Mouse (Mus musculus) thymus, postnatal 36 days (tissue): ENCODE data around the gene Arap1.
A peak's percentile ranks its signal among the peaks of the same experiment; 100 is the strongest.

ENCODE experiments used
- DNase-seq, 2 experiments: peaks; one replicate each; pipeline ENCODE4 v3.0.0; 2022; ENCODE audit warnings: mixed read lengths in 2 of 2

Arap1 gene

DNA sequence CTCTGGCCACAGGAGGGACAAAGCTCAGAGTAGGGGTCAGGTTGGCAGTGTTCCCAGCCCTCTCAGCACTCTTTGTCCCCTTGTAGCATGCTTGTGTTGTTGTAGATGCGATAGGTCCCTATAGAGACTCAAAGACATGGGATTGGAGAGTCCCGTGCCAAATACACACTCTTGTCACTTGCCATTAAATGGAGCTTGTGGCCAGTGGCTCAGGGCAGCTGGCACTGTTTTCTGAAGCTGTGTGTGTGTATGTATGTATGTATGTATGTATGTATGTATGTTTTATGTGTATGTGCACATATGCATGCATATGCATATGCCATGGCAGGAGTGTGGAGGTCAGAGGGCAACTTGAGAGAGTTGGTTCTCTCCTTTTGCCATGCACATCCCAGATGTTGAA lies 20.1 kb upstream of the Arap1 start:
- DNase-seq, result no peak

DNA sequence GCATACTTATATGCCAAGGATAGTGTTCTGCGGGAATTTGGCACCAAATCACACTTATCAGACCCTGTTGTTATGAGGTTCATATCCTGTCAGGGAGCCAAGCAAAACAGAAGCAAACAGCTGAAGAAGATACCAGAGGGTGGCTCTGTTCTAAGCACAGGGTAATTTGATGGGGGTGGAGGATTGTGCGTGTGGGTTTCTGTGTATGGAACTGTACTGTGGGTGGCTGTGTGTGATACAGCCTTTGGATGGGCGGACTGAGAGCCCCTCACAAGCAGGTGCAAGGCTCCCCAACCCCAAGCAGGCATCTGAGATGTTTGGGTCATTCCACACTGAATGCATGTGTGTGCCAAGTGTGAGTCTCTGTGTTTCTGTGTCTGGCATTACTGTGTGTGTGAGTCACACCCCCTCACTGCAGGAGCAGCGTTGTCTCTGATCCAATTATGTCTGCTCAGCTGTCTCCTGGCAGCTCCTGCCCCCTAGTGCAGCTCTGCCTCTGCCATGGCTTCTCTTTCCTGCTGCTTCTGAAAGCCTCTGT lies 19.2 kb upstream of the Arap1 start:
- no peak for DNase-seq

DNA sequence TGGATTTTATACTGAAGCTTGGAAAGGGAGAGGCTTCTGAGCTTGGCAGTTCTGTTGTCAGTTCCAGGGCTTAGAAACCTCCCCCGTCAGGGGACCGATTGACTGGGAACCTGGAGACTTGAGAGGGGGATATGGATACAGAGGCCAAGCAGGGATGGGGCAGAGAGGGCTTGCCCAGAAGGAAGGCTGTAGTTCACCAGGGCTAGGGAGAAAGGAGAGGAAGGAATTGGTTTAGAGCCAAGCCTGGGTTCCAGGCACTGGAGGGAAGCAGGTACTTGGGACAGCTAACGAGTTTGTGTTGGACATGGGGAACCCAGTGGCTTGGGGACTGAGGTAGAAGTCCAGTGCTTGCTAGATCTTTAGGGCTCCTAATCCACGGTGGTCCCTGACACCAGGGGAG lies 18.3 kb upstream of the Arap1 start:
- no peak for DNase-seq

DNA sequence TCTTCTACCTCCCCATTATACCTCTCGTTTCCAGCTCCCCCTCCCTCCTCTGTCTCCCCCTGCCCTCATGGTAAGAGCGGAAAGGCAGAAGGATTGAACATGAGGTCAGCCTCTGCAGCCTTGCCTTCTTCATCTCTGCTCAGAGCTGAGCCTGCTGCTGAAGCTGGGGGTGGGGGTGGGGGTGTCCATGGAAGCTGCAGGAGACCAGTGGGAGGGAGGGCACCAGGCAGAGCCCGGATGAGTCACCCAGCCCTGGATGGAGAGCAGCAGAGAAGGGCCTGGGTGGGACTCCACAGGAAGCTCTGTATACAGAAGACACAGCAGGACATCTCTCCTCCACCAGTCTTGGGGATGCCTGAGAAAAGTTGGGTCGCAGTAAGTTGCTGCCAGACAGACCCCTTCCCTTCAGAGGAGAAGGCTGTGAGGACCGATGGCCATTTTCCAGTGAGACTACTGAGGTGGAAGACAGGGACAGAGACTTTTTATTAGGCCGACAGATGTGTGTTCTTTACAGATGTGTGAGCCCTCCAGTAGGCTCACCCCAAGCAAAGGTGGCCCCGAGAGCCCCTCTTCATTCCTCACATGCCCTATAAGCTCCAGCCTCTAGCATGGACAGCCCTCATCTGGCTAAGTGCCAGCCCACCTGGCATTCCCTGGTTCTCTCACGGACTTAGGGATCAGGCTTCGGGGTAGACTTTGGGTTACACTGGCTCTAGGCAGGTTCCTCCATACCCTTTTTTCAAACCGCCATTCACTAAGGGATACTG lies 17.6 kb upstream of the Arap1 start:
- no peak for DNase-seq

DNA sequence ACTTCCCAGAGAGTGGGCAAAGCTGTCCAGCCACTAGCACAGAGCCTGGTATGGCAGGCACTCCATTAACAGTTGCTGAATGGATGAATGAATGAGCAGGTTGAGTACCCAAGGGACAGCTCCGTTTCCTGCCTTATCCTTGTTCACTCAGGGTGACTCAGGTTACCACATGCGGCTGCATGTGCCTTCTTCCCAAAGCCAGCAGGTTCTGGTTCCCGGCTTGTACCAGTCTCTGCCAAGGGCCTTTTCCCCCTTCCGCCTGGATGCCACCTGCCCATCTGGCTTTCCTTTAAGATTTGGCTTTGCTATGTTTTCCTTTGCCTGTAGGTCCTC lies 17.1 kb upstream of the Arap1 start:
- DNase-seq, result no peak

DNA sequence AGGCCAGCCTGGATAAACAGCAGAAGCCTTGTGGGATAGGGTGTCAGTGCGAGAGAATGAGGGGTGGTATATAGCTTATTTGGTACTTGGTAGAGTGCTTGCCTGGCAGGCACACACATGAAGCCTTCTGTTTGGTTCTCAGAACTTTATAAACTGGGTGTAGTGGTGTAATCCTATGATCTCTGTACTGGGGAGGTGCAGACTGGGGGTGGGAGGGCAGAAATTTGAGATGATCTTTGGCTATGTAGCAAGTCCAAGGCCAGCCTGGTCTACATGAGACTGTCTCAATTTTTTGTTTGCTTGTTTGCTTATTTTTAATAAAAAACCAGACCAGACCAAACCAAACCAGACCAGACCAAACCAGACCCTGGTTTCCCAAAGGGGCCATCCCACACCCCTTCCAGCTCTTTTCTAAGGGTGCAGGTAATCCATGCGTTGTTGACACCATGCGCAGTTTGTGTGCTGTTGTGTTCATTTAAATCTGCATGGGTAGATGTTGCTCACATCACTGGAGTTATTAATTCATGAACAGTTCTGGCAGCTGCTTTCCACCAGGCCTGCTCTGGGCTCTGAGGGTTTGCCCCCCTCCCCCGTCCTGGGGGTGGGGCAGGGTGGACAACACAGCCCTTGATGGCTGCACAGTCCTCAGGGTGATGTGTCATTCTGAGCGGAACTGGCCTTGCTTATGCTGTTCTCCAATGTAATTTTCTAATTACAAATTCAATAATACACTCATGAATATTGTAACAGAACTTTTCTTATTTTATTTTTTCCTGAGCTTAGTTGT lies 15.6 kb upstream of the Arap1 start:
- no peak for DNase-seq

DNA sequence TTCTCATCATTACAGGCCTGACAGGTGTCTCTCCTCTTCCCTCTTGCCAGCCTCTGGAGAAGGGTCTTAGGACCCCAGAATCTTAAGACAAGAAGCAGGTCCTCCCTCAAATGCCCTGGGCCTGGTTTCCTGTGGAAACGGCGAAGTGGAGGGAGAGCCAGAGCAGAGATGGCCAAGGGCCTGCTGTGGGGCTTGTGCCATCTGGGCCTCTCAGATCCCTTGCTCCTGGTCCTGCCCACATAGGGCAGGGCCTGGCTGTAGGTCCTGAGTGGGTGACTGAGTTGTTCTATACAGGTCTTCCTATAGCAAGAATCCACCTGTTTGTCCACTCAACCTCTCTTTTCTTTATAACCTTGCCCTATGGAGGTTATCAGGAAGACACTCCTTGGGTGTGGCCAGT lies 12.6 kb upstream of the Arap1 start:
- no peak for DNase-seq

DNA sequence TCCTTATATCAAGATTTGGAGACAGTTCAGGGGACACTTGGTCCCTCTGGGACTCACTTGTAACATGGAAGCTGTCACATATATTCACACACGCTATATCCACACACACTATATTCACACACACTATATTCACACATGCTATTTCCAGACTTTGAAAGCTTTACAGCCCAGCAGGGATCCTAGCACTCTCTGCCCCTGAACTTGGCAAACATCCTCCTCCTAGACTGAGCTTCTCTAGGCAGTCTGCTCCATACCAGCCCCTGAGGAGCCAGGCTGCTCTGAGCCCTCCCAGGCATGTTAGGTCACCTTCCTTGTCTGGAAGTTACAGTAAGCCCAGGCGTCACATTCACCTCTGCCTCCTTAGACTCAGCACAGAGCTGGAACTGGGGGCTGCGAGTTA lies 11.2 kb upstream of the Arap1 start:
- DNase-seq, result no peak

DNA sequence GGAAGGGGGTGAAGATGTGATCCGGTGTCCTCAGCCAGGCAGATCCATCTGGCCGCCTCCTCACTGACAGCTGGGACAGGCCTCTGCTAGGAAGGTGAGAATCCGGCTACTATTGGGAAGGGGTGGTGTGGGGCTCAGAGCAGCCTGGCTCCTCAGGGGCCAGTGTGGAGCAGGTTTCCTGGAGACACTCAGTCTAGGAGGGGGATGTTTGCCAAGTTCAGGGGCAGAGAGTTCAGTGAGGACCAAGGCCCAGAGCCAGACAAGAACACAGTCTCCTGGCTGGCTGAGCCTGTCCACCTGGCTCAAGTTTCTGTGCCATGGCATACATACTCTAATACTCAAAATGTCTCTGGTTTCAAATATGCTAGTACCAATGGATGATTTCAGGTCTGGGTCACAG lies 10.5 kb upstream of the Arap1 start:
- DNase-seq, result no peak

DNA sequence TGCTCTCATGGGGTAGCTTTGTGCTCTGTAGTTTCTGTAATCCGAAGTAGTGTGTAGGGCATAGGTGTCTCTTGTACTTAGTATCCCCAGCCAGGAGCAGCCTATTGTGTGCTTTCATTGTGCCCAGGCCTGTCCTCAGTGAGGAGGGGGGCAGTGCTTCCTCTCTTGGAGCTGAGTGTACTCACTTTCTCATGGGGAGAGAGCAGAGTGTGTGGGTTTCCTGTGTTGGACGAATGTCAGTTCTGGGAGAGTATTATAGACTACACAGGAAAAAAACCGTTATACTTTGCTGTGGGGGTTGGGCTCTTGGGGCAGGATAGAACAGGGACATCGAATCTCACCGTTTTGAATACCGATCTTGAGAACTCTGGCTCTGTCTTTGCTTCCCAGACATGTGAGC lies 6.5 kb upstream of the Arap1 start:
- peak; percentile 43 to 59 for DNase-seq

DNA sequence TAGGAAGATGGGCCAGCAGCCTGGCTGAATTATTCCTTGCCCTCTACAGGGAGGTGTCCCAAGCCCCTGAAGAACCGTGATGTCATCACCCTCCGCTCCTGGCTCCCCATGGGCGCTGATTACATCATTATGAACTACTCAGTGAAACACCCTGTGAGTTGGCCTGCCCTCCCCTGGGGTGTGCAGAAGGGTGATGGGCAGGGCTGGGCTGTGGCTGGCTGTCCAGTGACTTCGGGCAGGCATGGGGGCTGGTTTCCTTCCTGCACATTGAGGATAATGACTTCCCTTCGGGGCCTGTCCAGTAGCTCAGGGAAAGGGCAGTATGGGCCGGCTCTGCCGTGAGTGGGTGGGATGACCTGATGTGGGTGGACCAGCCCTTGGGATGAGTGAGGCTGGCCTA lies 4.7 kb upstream of the Arap1 start:
- no peak for DNase-seq

DNA sequence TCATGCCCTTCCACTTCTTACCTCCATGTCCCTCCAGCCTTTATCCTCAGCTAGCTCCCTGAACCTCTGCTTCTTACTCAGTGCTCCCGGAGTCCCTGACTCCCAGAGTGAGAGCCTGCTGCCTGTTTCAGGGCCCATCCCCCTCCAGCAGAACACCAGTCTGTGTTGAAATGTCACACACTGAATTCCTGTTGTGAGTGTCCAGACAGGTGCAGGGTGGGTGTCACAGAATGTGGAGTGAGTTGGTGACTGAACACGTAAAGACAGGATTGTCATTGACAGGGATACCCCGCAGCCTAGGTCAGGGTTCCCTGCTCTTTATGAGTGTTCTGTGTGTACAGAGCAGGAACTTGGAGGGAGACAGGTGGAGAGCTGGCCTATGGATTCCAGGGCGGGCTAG lies 3.0 kb upstream of the Arap1 start:
- no peak for DNase-seq

DNA sequence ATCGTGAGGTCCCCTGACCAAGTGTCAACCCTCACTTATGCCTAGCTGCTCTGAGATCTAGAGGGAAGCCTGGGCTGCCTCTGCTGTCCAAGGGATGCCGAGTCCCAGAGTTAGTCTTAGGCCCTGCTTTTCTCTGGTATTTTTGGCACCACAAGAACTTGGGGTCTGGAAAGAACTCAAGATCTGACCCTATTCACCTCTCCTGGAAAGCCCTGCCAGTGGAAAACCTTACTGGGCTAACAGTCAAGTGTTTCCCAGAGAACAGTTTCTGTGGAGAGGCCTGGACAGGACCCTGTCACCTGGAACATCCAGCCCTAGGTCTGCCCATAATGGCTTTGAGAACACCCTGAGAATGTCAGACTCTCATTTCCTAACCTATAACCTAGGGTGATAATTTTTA lies 876 bp upstream of the Arap1 start:
- no peak for DNase-seq

DNA sequence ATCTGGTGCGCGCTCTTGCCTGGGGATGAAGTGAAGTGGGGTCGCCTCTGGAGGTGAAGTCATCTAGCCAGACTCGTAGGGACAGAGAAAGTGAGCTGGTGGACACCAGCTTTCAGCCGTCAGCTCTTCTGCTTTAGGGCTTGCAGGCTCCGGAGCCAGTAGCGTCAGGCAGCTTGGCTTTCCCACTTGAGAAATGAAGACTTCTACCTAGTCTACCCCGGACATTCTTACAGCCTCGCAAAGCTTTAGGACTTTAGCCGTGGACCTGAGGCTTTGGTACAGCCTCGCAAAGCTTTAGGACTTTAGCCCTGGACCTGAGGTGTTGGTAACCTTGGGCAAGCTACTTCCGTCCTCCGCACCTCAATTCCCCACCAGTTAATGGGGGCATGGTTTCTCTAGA lies 445 bp downstream of the Arap1 start:
- DNase-seq, result no peak

DNA sequence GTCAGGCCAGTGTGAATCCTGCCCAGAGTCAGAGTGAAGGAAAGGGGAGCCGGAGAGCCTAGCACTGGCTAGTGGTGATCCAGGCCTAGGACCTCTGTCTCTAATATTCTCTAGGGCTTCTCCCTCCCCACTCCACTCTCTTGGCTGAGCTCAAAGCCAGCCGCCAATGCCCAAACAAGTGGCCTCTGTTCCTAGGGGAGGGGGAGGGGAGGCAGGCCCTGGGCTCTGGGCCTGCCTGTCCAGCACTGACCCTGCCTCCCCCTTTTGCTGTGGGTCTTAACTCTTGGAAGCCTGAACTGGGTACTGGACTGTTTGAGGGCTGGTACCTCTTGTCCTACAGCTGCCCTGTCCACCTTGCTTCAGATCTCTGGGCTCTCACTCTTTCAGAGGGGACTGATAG lies 2.0 kb downstream of the Arap1 start:
- DNase-seq, result no peak

DNA sequence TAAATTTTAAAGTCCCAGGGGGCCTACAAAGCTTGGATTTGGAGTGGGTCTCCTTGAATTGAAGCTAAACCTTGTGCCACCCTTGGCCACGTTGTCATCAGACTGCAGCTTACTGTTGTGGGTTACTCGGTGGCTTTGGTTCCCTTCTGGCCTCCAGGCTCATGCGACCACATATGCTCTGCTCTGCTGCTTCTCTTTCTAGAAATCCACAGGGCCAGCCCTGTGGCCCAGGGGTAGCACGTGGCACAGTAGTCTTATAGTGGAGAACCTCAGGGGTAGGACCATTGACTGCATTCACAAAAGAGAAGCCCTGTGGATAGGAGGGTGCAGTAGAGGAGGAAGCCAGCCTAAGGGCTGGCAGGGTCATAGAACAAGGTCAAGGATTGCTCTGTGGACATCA lies 4.5 kb downstream of the Arap1 start:
- no peak for DNase-seq

DNA sequence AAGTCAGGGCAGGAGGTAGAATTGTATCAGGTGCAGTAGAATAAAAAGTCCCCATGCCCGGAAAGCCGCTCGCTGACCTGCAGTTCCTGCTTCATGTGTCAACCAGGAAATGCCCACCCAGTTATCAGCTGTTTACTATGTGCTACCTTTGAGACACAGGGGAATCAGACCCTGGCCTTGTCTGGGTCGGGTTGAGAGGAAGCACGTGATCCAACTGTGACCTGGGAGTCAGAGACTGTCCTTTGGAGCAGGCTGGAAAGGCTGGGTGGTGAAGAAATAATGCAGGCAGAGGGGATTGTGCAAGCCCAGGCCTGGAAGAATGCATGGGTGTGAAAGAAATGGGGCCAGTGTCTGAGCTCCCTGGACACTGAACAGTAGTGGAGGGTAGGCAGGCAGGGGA lies 6.6 kb downstream of the Arap1 start:
- DNase-seq, result no peak

DNA sequence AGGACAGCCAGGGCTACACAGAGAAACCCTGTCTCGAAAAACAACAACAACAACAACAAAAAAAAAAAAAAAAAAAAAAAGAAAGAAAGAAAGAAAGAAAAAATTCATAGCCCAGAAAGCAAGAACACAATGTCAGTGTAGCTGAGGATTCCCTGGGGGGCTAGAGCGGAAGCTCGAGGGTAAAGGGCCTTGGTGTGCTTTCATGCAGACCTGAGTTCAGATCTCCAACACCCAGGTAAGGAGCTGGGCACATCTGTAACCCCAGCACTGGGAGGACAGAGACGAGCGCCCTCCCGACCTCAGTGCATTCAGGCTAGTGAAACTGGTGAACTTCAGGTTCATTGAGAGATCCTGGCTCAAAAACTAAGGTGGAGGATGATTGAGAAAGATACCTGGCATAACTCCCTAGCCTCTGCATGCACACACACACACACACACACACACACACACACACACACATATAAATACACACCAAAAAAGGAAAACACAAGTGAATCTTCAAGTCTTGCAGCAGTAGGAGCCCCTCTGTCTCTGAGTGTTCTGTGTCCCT lies 7.8 kb downstream of the Arap1 start:
- no peak for DNase-seq

DNA sequence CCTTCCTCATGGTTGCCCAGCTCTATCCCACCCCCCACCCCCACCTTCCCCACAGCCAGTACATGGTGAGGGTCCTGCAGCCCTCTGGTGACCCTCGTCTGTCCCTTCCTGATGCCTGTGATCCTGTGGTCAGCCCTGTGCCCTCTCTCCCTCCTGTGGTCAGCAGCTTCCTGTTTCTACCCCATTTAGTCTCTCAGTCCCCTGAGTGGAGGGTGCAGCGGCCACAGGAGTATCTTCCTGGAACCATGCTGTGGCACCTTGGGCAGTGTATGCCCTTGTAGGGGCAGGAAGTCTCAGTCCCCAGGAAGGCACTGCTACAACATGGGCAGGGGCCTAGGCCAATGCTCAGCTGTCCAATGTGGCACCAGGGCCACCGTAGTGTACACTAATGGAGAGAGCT lies 9.0 kb downstream of the Arap1 start:
- DNase-seq, result no peak

DNA sequence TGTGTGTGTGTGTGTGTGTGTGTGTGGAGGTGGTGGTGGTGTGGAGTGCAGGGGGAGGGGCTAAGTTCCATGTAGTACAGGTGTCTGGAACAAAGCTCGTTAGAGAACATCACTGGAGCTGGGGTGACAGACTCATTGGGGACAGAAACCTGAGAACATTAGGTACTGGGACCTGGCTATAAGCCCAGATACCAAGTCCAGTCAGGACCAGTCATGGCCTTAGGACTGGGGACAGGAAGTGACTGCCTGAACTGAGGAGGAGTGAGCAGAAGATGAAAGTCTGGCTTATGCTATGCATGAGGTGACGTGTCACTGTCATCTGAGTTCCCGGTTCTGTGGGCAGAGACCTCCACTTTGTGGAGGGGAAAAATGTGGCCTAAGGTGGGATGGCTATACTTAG lies 12.5 kb downstream of the Arap1 start:
- no peak for DNase-seq

DNA sequence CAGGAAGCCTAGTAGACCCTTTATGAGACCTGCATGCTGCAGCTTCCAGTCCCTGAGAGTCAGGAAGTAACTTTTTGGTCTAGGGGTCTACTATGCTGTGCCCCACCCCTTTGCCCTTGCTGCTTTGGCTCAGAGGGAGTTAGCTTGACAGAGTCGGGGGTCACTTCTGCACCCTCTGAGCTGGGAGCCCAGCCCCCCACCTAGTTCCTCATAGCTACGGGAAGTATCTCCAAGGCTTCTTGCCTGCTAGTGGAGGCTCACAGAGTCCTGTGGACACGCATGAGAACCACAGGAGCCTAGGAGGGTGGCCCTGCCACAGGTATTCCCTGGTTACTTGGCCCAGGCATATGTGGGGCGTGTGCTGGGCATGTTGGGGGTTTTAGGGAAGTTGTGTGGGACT lies 13.2 kb downstream of the Arap1 start:
- no peak for DNase-seq

DNA sequence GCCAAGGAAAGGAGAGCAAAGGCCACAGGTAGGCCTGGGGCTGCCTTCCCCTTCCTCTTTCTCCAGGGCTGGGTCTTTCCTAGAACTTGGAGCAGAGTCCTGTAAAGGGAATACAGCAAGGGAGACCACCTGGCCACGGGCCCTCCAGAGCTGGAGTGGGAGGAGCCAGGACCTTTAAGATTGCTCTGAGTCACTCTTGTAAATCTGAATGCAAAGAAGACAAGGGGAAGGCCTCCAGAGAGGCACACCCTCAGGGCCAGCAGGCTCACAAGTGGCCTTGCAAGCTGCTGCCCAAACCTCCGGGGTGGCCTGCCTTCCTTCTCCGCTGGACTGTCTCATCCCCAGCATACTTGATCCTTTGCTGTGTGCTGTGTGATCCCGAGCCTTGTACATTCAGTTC lies 13.9 kb downstream of the Arap1 start:
- no peak for DNase-seq

DNA sequence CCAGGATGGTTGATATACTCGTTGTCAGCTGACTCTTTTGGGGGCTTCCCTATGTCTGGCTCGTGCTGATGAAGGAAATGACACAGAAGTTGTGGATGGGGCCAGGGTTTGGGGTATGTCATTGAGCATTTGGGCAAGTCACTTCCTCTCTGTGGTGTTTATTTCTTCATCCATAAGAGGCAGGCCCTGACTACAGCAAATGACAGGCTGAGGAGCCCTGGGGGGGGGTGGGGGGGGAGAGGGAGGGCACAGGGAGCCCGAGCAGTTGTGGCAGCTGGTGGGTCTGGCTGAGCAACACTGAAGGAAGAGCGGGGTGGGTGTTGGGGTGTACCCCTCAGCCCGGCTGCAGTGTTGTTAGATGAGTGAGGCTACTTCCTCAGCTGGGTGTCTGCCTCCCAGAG lies 14.9 kb downstream of the Arap1 start:
- peak in 1 of 2 experiments; percentile 56 for DNase-seq

DNA sequence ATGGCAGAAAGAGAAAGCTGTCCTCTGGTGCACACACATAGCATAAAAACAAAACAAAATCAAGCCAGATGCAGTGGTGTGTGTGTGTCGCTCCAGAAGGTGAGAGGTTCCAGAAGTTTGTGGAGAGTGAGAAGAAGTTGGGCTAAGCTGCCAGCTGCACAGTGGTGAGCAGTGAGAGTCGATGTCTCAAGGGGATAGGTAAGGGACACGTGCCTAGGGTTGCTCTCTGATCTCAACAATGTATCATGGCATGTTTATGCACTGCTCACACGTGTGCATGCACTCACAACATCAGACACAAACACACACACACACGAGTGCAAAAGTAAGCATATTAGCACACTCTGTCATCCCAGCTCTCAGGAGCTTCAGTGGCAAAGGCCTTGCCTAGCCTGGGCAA lies 16.0 kb downstream of the Arap1 start:
- no peak for DNase-seq
